Mouse (Mus musculus): Measurements from ENCODE around the gene Vstm4.

DNA sequence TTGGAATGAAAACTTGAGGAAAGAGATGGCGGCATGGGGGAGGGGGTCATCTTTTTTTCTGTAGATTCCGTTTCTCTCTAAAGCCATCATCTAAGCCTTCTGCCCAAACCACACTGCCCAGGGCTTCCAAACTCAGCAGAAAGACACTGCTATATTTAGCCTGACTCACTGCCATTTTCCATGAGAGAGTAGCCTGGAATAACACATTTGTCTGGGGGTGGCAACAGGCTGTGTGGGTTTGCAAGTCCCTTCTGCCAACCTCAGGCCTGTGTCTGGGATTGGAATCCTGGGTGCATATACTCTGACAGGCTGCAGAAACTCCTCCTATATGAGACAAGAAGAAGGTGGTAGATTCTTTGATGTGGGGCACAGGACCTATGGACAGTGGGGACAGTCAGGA is 91.0 kb downstream of the Vstm4 start:
- TF ChIP-seq MAX (IDR thresholded peaks at IDR 0.05; ENCODE audit: low read length) = no peak
- TF ChIP-seq TCF12 (IDR thresholded peaks at IDR 0.05; ENCODE audit: low read depth, low read length) = no peak
- TF ChIP-seq EP300 (IDR thresholded peaks at IDR 0.05; ENCODE audit: low read length) = no peak
- no peak for TF ChIP-seq CTCF (conservative IDR thresholded peaks at IDR 0.05 in 1 of 2, IDR thresholded peaks at IDR 0.05 in 1 of 2; ENCODE audit: low read depth in 2 of 2, low read length in 2 of 2)
- TF ChIP-seq MAFK (IDR thresholded peaks at IDR 0.05; ENCODE audit: insufficient replicate concordance, low read length) = no peak

All from CH12.LX (cell line).